Mouse (Mus musculus) layer of hippocampus, postnatal 14 days (tissue): ENCODE results near the gene Pomgnt1. TPM values are rescaled to one million over a fixed set of nuclear protein-coding genes. Genes with fewer than 3 reads are reported as not detected.

Experiments used
- DNase-seq, 2 experiments: peaks; one replicate each; pipeline ENCODE4 v3.0.0; 2021 to 2022; ENCODE audit warnings: low spot score in 2 of 2, mixed read lengths in 1 of 2
- total RNA-seq, 2 experiments: library from RNA; stranded (reverse); gene quantifications; 2 replicates each; pipeline ENCODE4 v1.2.3; 2021

Pomgnt1 gene
- total RNA-seq, 2 experiments from 2014 or later, result 71.8 to 72.1 TPM

- DNase-seq, result peak; percentile 72 to 83
Measured at GRCm38 (mm10) chr4:116168617-116169352, 45.1 kb downstream of the Pomgnt1 start.

- no peak for DNase-seq
Measured at GRCm38 (mm10) chr4:116169353-116169672, 45.7 kb downstream of the Pomgnt1 start.

- no peak for DNase-seq
Measured at GRCm38 (mm10) chr4:116173072-116173471, 49.4 kb downstream of the Pomgnt1 start, which contains the start of the genes 1700042G07Rik and Gm49337. 1700042G07Rik (plus strand) TSS chr4:116173372. Gm49337 (plus strand) TSS chr4:116173384.

- DNase-seq, result no peak
Measured at GRCm38 (mm10) chr4:116173752-116174151, 50.1 kb downstream of the Pomgnt1 start.

- DNase-seq, result no peak
Measured at GRCm38 (mm10) chr4:116174466-116175116, 51.0 kb downstream of the Pomgnt1 start.

DNA sequence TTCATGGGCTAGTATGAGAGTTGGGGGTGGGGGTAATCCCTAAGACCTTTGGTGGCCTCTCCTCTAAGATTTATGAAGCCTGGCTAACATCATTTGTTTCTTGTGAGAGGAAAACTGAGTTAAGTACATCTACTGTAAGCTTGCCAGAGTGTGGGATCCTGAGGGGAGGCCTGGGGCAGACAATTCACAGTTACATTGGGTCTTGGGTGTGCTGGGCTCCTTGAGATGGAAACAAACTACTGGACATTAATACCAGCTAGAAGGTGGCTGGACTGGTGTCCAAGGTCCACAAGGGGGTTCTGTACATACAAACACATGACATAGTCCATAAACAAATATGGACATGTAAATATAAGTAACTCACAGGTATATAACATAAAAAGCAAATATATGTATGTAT, 51.5 kb downstream of the Pomgnt1 start:
- no peak for DNase-seq

DNA sequence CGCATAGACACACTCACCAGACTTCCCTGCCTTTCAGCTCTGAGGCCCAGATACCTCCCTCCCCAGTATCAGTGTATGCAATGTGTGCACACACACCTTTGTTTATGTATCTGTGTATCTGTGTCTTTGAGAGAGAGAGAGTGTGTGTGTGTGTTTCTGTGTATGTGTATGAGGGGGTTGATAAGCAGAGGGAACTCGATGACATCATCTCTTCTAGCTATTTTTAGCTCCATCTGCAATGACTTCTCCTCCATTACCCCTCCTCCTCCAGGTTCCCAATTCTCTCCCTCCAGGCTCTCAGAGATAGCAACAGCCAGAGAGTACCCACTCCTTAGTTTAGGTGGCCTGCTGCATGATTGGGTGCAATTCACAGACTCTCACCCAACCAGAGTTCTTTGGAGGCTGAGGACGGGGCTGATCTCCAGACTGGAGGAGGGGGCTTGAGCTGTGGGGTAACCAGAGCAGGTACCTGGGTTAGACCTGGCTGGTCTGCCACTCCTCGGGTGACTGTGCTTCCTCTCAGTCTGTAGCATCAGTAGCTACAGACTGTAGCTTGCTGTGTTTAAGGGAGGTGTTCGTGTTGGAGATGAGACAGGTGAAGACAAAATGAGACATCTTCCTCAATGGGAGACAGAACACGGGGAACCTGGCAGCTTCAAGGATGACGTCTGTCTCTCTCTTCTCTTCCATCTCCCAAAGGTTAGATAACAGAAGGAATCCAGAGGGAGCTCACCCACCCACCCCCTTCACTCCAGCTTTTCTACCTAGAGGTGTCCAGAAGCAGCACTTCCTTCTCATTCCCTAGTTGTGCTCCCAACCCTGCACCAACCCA, 52.3 kb downstream of the Pomgnt1 start:
- peak in 1 of 2 experiments; percentile 36 for DNase-seq

GRCm38 (mm10) chr4:116176543-116176988, 52.9 kb downstream of the Pomgnt1 start:
- DNase-seq, result peak; percentile 65 to 75

- no peak for DNase-seq
Measured at GRCm38 (mm10) chr4:116177140-116177539, 53.5 kb downstream of the Pomgnt1 start.

DNA sequence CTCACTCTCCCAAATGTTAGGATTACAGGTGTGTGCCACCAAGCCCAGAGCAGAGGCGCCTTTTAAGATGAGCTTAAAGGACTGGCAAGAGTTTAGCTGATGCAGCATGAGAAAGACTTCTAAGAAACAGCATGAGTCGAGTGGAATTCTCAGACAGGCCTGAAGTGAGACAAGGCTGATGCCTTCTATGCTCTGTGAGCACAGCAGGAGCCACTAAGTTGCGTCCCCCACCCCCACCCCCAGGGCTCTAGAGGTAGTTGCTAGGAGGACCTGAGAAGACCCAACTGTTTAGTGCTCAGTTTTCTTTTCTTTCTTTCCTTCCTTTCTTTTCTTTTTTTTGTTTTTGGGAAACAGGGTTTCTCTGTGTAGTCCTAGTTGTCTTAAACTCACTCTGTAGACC, 58.4 kb downstream of the Pomgnt1 start:
- no peak for DNase-seq

DNA sequence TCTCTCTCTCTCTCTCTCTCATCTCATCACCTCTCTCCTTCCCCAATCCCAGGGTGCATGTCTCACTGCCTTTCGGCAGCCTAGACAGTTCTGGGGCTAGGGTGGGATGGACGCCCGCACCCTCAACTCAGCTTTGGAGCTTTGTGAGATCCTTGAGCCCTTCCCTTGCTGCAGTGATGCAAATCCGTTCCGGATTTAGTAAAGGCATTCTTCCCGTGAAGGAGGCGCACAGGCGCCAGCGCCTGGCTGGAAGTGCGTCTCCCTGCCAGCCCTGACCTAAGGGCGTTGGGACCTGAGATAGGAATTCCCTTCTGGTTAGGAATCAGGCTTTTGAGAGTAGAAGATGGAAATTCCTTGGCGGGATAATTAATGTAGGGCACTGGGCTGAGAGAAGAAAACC, 59.1 kb downstream of the Pomgnt1 start:
- DNase-seq, result no peak

DNA sequence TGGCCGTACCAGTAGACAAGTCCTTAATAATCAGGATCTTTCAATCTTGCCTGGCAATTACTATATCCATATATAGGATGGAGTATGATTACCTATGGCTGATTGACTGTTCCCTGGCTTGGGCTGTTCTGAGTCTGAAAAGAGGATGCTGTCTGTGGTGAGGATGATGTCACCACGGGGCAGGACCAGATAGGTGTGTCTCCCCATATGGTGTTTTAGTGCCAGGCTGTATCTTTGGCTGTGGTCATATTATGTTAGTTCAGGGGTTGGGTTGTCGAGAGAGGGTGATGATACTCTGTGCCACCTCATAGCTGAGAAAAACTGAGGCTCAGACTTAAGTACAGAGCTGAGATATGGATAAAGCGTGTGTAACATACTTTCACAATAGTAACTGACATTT, 61.4 kb downstream of the Pomgnt1 start:
- no peak for DNase-seq

DNA sequence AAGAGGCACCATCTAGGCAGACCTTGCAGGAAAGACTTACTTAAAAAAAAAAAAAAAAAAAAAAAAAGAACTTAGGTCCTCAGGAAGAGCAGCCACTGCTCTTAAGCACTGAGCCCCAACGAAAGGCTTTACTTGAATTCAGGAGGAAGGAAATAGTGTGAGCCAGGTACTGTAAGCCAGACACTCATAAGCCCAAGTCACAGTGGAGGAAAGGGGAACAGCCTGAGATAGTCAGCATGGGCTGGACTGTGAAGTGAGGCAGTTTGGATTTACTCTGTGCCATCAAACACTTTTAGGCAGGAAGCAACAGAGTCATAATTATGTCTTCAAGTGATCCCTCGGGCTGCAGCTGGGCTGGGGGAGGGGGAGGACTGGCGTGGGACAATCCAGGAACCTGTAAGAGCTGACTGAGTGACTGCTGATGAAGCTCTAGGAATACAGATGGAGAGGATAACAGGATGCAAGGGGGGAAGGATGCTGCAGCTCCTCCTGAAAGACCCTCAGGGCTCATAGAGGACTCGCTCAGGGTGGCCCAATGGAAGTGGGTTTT, 68.7 kb downstream of the Pomgnt1 start:
- DNase-seq, result no peak

GRCm38 (mm10) chr4:116193583-116194383, 70.1 kb downstream of the Pomgnt1 start:
- DNase-seq, result no peak

- no peak for DNase-seq
Measured at GRCm38 (mm10) chr4:116198422-116198821, 74.8 kb downstream of the Pomgnt1 start.

GRCm38 (mm10) chr4:116204422-116204821, 80.8 kb downstream of the Pomgnt1 start:
- DNase-seq, result no peak

DNA sequence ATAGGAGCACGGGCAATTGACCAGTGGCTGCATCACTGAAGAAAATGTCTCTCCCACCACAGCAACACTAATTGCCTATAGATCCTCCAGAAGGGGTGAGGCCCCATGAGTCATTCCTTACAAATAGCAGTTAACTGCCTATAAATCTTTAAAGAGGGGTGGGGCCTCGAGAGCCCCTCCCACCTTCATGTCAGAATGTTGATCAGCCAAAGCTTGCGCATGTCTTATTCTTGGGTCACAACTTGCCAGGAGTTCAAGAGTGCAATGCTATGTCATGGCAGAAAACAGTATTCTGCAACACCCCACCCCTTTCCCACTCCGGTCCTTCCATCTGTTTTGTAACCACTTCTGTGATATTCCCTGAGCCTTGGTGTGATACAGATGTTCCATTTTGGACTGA, 82.9 kb downstream of the Pomgnt1 start:
- DNase-seq, result no peak

- no peak for DNase-seq
Measured at GRCm38 (mm10) chr4:116208891-116209290, 85.3 kb downstream of the Pomgnt1 start.
